Mouse (Mus musculus): ENCODE measurements at regions not wholly inside any gene's neighbourhood (a gene's known extent, or its start where the extent isn't known, plus 50 kb on each side); places are given as distances from the start of the nearest gene placed in this dataset.

DNA sequence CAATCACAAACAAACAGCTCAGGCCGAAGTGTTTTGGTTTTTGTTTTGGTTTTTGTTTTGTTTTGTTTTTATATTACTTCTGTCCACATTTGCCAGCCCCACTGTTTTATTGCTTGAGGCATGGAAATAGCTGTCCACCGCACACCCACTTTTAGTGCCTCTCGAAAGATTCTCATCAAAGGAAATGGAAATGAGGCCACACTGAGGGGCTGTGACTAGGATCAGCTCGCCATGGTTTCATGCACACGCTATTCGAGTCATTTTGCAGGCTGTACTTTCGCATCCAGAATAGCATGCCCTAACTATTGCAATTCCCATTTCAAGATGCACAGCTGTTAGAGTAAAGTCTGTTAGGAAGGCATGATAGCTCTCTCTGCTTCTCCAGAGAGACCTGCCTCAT lies 1543.4 kb upstream of the Tenm3 start:
- DNase-seq (ENCODE audit: low spot score in 2 of 2): no peak

- no peak for DNase-seq (ENCODE audit: low spot score in 2 of 2)
Measured at GRCm38 (mm10) chr8:50383697-50384096, 1539.9 kb upstream of the Tenm3 start.

DNA sequence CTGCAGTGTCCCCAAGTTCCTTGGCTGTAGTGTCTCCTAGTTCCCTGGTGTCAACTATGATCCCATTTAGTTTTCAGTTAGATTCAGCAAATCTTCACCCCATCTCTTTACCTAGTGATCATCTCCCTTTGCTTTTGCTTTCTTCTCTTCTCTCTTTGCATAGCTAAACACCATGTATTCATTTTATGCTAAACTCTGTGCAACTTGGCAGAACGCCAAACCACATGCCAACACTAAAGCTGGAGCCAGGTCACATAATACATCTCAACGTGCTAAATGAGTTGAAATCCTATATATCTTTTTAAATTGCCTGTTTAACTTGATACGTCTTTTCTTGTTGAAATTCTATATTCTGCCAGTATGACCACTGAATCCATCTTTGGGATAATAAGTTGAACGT lies 1536.0 kb upstream of the Tenm3 start:
- no peak for DNase-seq (ENCODE audit: low spot score in 2 of 2)

DNA sequence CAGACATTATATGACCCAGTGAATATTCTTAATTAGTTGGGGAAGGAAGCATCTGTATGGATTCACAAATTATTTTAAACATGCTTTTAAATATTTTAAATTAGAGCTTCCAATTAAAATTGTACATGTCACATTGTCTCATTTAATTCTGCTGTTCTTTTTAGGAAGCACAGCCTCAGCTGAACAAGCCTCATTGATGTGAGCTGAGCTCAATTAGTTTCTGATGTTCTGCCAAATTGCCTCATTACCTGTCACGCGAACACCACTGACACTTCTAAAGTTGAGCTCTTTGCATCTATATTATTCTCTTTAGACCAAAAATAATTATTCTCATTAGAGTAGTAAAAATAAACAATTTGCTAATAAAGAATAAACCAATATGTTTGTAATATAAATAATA lies 1530.0 kb upstream of the Tenm3 start:
- DNase-seq (ENCODE audit: low spot score in 2 of 2): no peak

- no peak for DNase-seq (ENCODE audit: low spot score in 2 of 2)
Measured at GRCm38 (mm10) chr8:50326485-50326884, 1482.7 kb upstream of the Tenm3 start.

DNA sequence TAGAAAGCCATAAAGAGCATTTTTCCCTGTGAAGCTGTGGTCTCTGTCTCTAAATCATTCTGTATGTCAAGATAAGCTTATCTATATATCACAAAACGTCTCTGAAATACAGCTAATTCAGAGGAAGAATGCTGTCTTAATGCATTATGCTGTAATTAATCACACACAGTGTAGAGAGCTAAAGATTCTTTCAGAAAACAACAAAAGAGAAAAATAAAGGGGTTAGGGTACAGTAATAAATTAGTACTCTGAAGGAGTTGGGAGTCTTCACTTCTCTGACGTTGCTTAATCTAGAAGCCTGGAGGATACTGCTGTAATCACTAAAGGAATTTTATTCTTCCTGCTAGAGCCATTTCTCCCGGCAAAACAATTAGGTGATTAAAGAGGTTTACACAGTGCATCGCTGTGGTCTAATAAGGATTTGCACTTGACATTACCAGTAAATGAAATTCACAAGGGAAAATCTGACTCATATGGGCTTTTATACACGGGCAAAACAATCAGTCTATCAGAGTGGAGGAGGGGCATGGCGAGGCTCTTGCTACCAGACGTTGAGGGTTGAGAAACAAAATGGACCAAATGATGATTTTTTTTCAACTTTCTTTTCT lies 1477.7 kb upstream of the Tenm3 start:
- DNase-seq (ENCODE audit: low spot score in 2 of 2): no peak

- DNase-seq (ENCODE audit: low spot score in 2 of 2): no peak
Measured at GRCm38 (mm10) chr8:50316641-50317040, 1472.9 kb upstream of the Tenm3 start.

DNA sequence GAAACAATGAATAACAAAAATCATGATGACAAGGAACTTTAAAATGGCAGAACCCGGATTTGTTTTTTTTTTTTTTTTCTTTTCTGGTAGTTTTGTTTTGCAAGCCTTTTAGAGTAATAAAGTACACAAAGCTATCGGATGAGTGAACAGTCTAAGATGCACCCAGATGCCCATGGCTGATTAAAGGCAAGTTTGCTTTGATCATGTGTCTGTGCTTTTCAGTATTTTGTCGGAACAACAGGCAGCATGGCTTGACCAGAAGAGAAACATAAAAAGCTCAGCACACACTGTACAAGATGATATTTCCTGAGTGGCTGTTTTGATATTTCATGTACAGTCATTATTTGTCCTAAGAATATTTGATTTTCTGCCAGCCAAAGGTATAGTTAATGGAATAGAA lies 1466.6 kb upstream of the Tenm3 start:
- no peak for DNase-seq (ENCODE audit: low spot score in 2 of 2)

GRCm38 (mm10) chr8:50300316-50300715 lies 1456.6 kb upstream of the Tenm3 start:
- DNase-seq (ENCODE audit: low spot score in 2 of 2): no peak

GRCm38 (mm10) chr8:50293501-50293900 lies 1449.8 kb upstream of the Tenm3 start:
- peak; percentile 60 to 93 for DNase-seq (ENCODE audit: low spot score in 2 of 2)

DNA sequence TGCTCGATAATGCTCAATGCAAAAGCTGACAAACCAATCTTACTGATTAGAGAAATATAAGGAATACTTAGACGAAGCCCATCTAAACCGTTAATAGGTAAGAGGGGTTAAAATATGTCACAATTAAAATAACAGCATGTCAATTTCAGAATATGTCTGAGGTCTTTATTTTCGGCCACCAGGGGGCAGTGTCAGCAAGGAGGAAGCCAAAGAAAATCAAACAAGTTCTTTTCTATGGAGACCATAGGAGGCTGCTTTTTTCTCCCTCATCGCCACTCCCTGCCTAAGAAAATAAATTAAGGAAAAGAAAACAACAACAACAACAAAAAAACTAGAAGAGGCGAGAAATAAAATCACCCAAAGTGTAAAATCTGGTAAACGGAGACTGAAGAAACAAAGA lies 1448.4 kb upstream of the Tenm3 start:
- DNase-seq (ENCODE audit: low spot score in 2 of 2): peak in 1 of 2 experiments; percentile 65

DNA sequence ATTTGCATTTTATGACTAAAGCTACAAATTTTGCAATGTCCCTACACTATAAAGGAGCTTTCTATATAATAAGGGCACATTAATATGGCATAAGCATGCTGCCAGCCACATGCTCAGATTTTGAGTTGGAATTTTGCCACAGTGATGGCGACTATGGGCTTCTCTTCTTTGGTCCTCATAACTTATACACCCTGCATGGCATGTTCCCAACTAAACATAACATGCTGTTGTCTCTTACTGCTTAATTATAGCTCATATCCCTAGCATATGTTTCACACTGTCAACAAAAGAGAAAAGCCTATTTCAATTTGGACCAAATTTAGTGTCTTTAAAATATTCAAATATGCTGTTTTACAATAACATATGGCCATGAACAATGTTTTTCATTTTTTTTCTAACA lies 1432.6 kb upstream of the Tenm3 start:
- DNase-seq (ENCODE audit: low spot score in 2 of 2): peak in 1 of 2 experiments; percentile 13

DNA sequence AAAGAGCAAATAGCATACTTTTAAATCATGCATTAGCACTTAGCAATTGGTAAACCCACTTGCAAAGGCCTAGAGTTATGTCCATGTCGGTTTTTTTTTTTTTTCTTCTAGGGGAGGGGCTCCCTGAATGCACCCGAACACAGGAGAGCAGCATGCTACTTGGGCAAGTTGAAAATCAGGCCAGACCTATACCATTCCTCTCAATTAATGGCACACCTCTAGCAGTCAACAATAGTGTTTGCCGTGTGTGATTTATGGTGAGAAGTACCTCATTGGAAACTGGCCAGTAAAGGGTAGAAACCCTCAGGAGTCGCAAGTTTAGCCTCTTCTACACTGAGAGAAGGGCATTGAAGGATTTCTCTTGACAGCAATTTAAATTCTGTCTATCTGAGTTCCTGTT lies 1421.0 kb upstream of the Tenm3 start:
- no peak for DNase-seq (ENCODE audit: low spot score in 2 of 2)
